Mouse (Mus musculus) c-Kit-positive CD71-positive TER-119-positive erythroid progenitor cells, embryonic 14.5 days (primary cell): ENCODE data around the gene Pip5k1a.
"Not testable (repeated sequence)": the region's sequence is repeated elsewhere in the genome, so short reads cannot be mapped to it uniquely, and the experiment has no call there.

Experiments used
- DNase-seq: peaks from one replicate; pipeline ENCODE4 v3.0.0-alpha.2; 2013; ENCODE audit warnings: low spot score

Gene Pip5k1a

DNA sequence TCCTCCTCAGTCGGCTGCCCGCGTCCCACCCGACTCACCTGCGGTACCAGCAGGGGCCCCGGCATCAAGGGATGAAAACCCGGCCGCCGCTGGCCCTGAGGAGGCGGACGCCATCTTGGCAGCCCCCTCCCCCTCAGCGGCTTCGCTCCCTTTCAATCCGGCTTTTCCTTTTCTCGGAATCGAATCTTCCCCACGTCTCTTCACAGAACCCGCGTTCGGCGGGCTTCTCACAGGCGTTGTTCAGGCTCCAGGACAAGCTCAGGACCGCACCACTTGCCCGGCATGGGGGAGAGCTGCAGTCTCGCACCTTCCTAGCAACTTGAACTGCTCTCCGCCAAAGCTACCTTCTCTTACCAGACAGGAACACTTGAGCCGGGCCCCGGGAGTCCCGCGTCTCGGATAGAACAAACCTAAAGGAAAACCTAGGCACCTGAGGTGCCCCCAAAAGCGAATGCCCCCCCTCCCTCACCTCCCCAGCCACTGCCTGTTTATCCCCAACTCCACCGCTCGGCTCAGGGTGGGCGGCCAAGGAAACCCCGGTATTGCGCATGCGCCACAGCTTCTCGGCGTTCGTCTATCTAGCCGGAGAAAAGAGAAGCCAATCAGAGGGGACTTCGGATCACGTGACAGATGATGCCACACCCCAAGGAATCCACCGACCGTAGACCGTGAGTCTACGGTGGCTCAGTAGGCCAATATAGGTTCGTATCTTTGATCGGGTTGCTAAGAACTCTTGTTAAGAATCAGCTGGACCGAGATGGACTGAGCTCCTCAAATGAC, at the start of gene Pip5k1a:
Gene Pip5k1a, minus strand, starts transcription at position 593 of the 780 bp plus-strand sequence.
- peak; percentile 99 for DNase-seq

DNA sequence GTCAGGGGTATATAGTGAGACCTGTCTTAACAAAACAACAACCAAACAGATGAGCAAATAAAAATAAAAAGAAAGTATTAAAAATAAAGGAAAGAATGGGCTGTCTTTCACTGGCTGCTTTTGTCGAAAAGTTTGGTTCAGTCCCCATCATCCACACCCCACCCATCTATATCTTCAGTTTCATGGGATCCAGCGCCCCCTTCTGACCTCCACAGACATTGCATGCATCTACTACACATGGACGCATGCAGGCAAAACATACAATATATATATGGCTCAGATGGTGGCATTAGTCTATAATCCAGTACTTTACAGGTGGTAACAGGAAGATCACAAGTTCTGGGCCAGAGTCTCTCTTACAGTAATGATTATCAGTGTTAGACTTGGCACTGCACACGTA, 47.1 kb upstream of the Pip5k1a start:
- DNase-seq, result peak; percentile 65

GRCm38 (mm10) chr3:95147924-95148323, 41.2 kb upstream of the Pip5k1a start:
- no peak for DNase-seq

DNA sequence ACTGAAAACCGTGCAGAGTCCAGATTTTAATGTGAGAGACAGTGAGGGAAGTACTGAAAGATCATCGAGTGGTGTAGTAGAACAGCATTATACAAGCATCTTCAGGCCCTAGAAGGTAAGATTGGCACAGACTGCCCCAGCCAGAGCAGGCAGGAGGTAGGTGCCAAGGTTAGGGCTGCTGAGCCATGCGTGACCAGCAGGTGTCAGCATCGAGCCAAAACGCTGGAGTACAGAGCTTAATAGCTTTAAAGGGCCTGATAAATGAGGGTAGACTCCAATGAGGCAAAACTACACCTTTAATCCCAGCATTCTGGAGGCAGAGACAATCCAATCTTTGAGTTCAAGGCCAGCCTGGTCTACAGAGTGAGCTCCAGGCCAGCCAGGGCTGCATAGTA, 35.9 kb upstream of the Pip5k1a start:
- DNase-seq, result peak; percentile 83

GRCm38 (mm10) chr3:95141952-95142616, 35.4 kb upstream of the Pip5k1a start, which contains the start of gene Tnfaip8l2:
Tnfaip8l2 (minus strand) TSS chr3:95142360.
- no peak for DNase-seq

DNA sequence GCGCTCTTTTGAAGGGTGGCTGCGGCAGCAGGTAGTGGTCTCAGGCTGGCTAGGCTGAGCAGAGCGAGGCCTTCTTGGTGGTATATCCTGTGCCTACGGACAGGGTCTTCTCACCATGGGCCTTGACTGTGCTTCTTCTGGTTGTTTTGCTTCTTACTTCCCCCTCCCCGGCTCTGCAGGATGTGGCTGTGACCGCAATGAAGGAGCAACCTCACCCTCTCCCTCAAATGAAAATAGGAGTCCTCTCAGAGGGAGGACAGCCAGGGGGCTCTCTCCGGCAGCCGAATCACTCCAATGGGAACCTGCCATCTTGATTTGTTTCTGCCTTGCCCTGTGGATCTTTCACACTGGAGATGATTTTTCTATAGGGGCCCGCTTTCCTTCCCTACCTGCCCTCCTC, 34.7 kb upstream of the Pip5k1a start:
- no peak for DNase-seq

DNA sequence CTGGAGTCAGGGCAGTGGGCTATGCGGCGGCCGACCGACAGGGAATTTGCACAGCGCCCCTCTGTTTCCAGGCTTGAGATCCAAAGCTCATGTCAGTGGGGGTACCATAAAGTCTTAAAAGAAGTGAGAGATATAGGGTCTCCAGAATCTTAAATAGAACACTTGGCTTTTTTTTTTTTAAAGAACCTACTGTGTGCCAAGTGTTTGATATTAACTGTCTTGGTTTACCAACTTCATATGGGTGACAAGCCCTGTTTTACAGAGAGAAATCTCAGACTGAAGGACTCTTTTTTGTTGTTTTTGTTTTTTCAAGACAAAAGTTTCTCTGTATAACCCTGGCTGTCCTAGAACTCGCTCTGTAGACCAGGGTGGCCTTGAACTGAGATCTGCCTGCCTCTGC, 34.1 kb upstream of the Pip5k1a start:
- DNase-seq, result no peak

DNA sequence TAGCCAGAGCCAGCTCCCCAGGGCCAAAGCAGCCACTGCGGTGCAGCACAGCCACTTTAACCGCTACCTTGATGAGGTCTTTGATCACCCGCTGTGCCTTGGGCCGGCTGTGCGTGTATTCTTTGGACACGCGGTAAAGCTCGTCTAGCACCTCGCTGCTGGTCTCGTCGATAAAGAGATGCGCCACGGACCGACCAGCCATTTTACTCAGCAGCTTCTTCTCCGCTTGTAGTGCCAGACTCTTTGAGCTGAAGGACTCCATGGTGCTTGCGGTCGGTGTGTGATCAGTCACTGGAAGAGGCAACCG, 33.5 kb upstream of the Pip5k1a start:
- DNase-seq, result no peak

GRCm38 (mm10) chr3:95139586-95140288, 33.0 kb upstream of the Pip5k1a start:
- no peak for DNase-seq

- DNase-seq, result no peak
Measured at GRCm38 (mm10) chr3:95136336-95136735, 29.6 kb upstream of the Pip5k1a start.

GRCm38 (mm10) chr3:95135433-95136052, 28.8 kb upstream of the Pip5k1a start:
- DNase-seq, result no peak

DNA sequence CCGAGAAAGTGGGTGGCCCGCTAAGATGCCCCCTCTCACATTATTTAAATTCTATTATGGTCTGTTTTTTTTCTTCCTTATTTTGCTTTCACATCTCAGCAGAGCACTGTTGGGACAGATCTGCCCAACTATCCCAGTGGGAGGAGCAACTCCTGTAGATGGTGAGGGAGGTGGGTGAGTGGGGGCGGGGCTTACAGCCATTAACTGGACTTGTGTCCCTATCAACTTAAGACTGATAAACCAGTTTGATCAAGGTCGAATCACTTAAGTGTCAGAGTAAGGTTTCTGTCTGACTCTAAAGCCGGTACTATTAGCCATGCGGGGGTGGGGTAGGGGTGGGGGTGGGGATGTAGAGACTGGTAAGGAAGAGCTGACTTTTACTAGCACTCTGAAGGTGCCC, 28.3 kb upstream of the Pip5k1a start:
- DNase-seq, result peak; percentile 53

GRCm38 (mm10) chr3:95134133-95134532, 27.4 kb upstream of the Pip5k1a start:
- not testable (repeated sequence) for DNase-seq

DNA sequence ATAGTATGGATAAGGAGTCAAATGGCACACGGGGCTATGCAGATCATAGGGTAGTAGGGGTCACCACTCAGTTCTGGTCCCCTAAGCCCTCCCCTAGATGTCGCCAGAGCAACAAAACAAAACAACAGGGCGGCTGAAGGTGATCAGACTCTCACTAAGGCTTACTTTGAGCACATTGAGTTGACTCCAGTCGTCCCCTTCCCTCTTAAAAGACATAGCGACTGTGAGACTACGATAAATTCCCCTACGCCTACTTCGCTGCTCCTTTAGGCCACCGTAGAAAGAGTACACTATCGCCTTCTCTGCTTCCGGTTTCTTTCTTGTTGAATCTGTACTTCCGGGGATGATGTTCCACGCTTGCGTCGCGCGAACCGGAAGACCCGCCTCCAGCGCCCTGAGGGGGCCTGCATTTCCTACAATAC, 27.0 kb upstream of the Pip5k1a start, which contains the start of the genes Scnm1 and Lysmd1:
Gene Scnm1, minus strand, starts transcription at position 332 of the 422 bp plus-strand sequence.
Gene Lysmd1, plus strand, starts transcription at position 409 of the 422 bp plus-strand sequence.
- DNase-seq, result peak; percentile 90

DNA sequence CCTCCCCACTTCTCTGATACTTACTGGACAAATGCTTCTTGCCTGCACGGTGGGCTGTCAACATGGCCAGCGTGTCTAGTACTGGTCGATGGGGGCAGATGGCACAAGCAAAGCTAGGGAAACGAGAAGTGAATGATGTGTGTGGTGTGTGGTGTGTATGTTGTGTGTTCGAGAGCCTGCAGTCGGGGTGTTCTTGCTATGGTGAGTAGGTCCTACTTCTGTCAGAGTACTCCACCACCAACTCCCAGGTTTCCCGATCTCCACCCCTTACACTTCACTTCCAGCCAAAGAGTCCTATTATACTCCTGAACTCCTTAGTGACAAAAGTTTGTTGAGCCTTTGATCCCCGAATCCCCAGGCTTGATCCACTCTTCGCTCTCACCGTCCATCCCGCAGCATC, 26.4 kb upstream of the Pip5k1a start:
- DNase-seq, result no peak

GRCm38 (mm10) chr3:95132389-95132788, 25.7 kb upstream of the Pip5k1a start:
- not testable (repeated sequence) for DNase-seq

DNA sequence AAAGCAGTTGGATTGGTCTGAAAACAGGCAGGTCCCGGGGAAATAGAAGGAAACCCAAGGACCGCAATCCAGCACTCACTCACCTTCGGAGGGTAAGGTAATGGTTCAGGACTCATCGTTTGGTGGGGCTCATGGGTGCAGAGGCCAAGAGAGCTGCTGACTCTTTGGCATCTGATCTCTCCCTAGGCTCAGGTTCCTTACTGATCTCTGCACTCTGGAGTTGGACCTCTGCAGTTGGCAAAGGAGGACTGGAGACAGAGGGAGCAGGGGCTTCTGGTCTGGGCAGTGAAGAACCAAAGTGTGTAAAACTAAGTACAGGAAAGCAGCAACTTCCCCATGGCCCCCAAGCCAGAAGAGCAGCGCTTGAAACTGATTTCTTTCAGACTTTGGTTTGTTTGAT, 23.4 kb upstream of the Pip5k1a start:
- no peak for DNase-seq

DNA sequence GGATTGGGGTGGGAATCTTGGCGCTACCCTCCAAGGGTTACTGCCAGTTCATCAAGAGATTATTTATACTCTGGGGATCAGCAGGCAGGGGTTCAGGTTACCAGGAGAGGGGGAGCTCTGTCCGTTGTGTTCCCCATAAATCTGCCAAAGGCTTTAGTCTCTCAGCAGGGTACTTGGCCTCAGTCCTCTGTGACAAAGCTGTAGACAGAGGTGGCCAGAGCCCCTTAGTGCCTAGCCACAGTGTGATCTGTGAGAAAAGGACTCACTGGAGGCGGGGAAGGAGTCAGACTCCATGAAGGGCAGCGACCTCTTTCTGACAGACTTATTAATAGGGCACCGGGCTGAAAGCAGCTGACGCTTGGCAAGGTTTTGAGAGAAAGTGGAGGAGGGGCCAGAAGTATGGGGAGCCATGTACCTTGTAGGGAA, 22.5 kb upstream of the Pip5k1a start:
- DNase-seq, result no peak

DNA sequence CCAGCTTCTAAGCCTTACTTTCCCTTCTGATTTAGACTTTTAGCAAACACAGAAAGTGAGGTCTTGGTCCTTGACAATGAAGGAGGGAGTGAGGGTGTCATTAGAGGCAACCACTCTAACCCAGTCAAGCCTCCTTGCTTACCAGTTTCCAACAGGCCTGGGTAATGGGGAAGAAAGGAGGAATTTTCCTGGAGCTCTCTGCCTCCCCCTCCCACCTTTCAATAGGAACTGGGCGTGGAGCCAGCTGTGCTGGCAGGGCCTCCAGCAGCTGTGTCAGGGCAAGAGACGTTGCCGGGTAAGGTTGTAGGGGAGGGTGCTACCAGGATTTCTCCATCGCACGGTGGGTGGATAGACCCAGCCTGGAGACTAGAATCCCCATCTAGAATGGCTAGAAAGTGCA, 18.2 kb upstream of the Pip5k1a start:
- no peak for DNase-seq

DNA sequence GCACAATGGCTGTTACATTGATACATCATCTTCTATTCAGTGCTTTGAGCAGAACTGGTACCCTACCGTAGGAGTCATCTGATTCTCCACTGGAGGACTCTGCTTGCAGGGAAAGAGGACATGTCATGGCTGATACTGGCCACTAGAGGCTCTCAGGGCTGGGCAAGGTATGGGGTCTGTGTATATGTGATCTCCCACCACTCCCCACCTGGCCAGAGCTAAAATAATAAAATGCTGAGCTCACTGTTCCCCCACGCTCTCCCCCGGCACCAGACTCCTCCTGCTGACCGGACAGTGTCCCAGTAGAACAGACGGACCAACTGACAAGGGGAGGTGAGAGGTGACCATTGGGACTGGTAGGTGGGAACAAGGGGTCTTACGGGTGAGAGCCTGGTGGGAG, 17.5 kb upstream of the Pip5k1a start, which contains the start of gene Tmod4:
Gene Tmod4, plus strand, starts transcription at position 231 of the 400 bp plus-strand sequence.
- no peak for DNase-seq

DNA sequence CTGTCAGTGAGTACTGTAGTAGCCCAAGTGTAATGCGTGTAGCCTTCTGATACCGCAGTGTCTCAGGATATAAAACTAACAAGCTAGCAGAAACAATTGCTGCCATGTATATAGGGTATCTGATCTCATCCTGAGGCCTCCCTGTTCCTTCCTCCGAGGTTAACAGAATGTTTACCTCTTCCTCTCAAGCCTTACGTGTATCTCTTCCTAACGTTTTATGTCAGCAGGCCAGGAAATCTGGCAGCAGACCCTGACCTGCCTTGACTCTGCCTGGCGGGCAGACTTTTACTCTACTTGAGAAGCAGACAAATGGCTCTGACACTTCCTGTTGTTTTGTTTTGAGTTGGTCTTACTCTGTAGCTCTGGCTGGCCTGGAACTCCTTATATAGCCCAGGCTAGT, 14.8 kb upstream of the Pip5k1a start:
- DNase-seq, result no peak

- DNase-seq, result no peak
Measured at GRCm38 (mm10) chr3:95117751-95118150, 11.0 kb upstream of the Pip5k1a start.
